Mouse (Mus musculus) heart, embryonic 13.5 days (tissue): ENCODE measurements at regions not wholly inside any gene's neighbourhood (a gene's known extent, or its start where the extent isn't known, plus 50 kb on each side); places are given as distances from the start of the nearest gene placed in this dataset.

ENCODE experiments used
- ATAC-seq: fragments of 200-750 bp; cut with Nextera tagmentation; 2 replicates; pipeline ENCODE4 v1.8.0; 2017; ENCODE audit warnings: moderate TSS enrichment; ENCODE audit not compliant: insufficient number of reproducible peaks, low FRiP score, low TSS enrichment; ENCODE audit errors: extremely low read depth
- H3K27ac ChIP-seq: fragments of 300-500 bp; sonication (generic); replicated peaks from 2 replicates; pipeline ENCODE4 v1.5.1; 2015; ENCODE audit warnings: moderate library complexity, mild to moderate bottlenecking, inconsistent platforms
- H3K27me3 ChIP-seq: fragments of 300-500 bp; sonication (generic); replicated peaks from 2 replicates; pipeline ENCODE4 v1.6.1; 2015; ENCODE audit warnings: mild to moderate bottlenecking, inconsistent platforms
- H3K36me3 ChIP-seq: fragments of 300-500 bp; sonication (generic); 2 replicates; pipeline ENCODE4 v1.6.1; 2015; ENCODE audit warnings: mild to moderate bottlenecking, inconsistent platforms
- H3K4me1 ChIP-seq: fragments of 300-500 bp; sonication (generic); 2 replicates; pipeline ENCODE4 v1.6.1; 2015; ENCODE audit warnings: inconsistent platforms
- H3K4me2 ChIP-seq: fragments of 300-500 bp; sonication (generic); 2 replicates; pipeline ENCODE4 v1.6.1; 2015; ENCODE audit warnings: inconsistent platforms, mild to moderate bottlenecking, moderate library complexity
- H3K4me3 ChIP-seq: fragments of 300-500 bp; sonication (generic); 2 replicates; pipeline ENCODE4 v1.5.1; 2015; ENCODE audit warnings: moderate library complexity, mild to moderate bottlenecking, inconsistent platforms
- H3K9ac ChIP-seq: fragments of 300-500 bp; sonication (generic); 2 replicates; pipeline ENCODE4 v1.6.1; 2015; ENCODE audit warnings: inconsistent platforms, mild to moderate bottlenecking, moderate library complexity
- H3K9me3 ChIP-seq: fragments of 300-500 bp; sonication (generic); 2 replicates; pipeline ENCODE4 v1.6.1; 2016; ENCODE audit warnings: inconsistent platforms
- WGBS: fragments of 180-500 bp; shearing (Covaris S2); methylation state at CpG from one replicate; pipeline ENCODE4 v1.1.7; 2015; ENCODE audit warnings: mixed read lengths; 5-methylcytosine and 5-hydroxymethylcytosine counted together

GRCm38 (mm10) chr1:186505051-186505711, 200.6 kb downstream of the Tgfb2 start:
- H3K4me2 ChIP-seq: no peak overlapping the region
- H3K27ac ChIP-seq: no peak overlapping the region
- no peak overlapping the region for H3K9ac ChIP-seq
- no peak for ATAC-seq
- H3K27me3 ChIP-seq: no peaks in the 10 kb centered on the region
- no peaks in the 10 kb centered on the region for H3K36me3 ChIP-seq
- peaks cover 5% of the 10 kb centered on the region; the same call in 1 of the 2 replicates for H3K9me3 ChIP-seq
- no peak overlapping the region for H3K4me3 ChIP-seq
- peaks cover 10% of the 10 kb centered on the region for H3K4me1 ChIP-seq
- WGBS: 81% methylated on average over 6 of the region's 6 CpGs

- Histone ChIP-seq H3K27ac (no peak overlapping the region), H3K4me3 (no peak overlapping the region), H3K36me3 (no peaks in the 10 kb centered on the region), H3K9ac (no peak overlapping the region), H3K4me1 (no peaks in the 10 kb centered on the region), H3K27me3 (no peaks in the 10 kb centered on the region), H3K9me3 (no peaks in the 10 kb centered on the region), H3K4me2 (no peak overlapping the region)
- ATAC-seq: no peak
- WGBS: 87% methylated on average over 1 of the region's 1 CpGs
These were observed 204.1 kb downstream of the Tgfb2 start for GRCm38 (mm10) chr1:186501726-186502125.

GRCm38 (mm10) chr1:186497872-186498271, 207.9 kb downstream of the Tgfb2 start:
- Histone ChIP-seq H3K4me3 (no peak overlapping the region), H3K4me1 (no peaks in the 10 kb centered on the region), H3K36me3 (no peaks in the 10 kb centered on the region), H3K27ac (no peak overlapping the region), H3K4me2 (no peak overlapping the region), H3K27me3 (no peaks in the 10 kb centered on the region), H3K9ac (no peak overlapping the region), H3K9me3 (no peaks in the 10 kb centered on the region)
- ATAC-seq: no peak
- 53% methylated on average over 1 of the region's 1 CpGs for WGBS

GRCm38 (mm10) chr1:186497333-186497732, 208.5 kb downstream of the Tgfb2 start:
- Histone ChIP-seq H3K9ac (no peak overlapping the region), H3K4me3 (no peak overlapping the region), H3K36me3 (no peaks in the 10 kb centered on the region), H3K4me2 (no peak overlapping the region), H3K9me3 (no peaks in the 10 kb centered on the region), H3K27me3 (no peaks in the 10 kb centered on the region), H3K4me1 (no peaks in the 10 kb centered on the region), H3K27ac (no peak overlapping the region)
- WGBS: 81% methylated on average over 2 of the region's 2 CpGs
- ATAC-seq: no peak

- Histone ChIP-seq H3K9me3 (no peaks in the 10 kb centered on the region), H3K9ac (no peak overlapping the region), H3K27ac (no peak overlapping the region), H3K36me3 (no peaks in the 10 kb centered on the region), H3K4me1 (no peaks in the 10 kb centered on the region), H3K4me3 (no peak overlapping the region), H3K4me2 (no peak overlapping the region), H3K27me3 (no peaks in the 10 kb centered on the region)
- no peak for ATAC-seq
- WGBS: 75% methylated on average over 5 of the region's 5 CpGs
These were observed 211.4 kb downstream of the Tgfb2 start for GRCm38 (mm10) chr1:186494411-186494783.

- Histone ChIP-seq H3K9me3 (no peaks in the 10 kb centered on the region), H3K4me2 (no peak overlapping the region), H3K27ac (no peak overlapping the region), H3K4me1 (no peaks in the 10 kb centered on the region), H3K4me3 (no peak overlapping the region), H3K27me3 (no peaks in the 10 kb centered on the region), H3K9ac (no peak overlapping the region), H3K36me3 (no peaks in the 10 kb centered on the region)
- no peak for ATAC-seq
- 76% methylated on average over 14 of the region's 14 CpGs for WGBS
These were observed 212.0 kb downstream of the Tgfb2 start for GRCm38 (mm10) chr1:186493664-186494410.

- Histone ChIP-seq H3K4me3 (no peak overlapping the region), H3K9ac (no peak overlapping the region), H3K4me2 (no peak overlapping the region), H3K27me3 (no peaks in the 10 kb centered on the region), H3K9me3 (no peaks in the 10 kb centered on the region), H3K36me3 (no peaks in the 10 kb centered on the region), H3K4me1 (peaks cover 21% of the 10 kb centered on the region), H3K27ac (0 out of 2 replicates have a peak overlapping the region, but pooled peaks have one; percentile 20)
- no peak for ATAC-seq
- WGBS: 58% methylated on average over 8 of the region's 8 CpGs
These were observed 223.6 kb downstream of the Tgfb2 start for GRCm38 (mm10) chr1:186482177-186482576.

- no peak for ATAC-seq
- Histone ChIP-seq H3K27ac (no peak overlapping the region), H3K9ac (no peak overlapping the region), H3K4me3 (no peak overlapping the region), H3K4me1 (peaks cover 17% of the 10 kb centered on the region), H3K27me3 (no peaks in the 10 kb centered on the region), H3K4me2 (no peak overlapping the region), H3K36me3 (no peaks in the 10 kb centered on the region), H3K9me3 (no peaks in the 10 kb centered on the region)
- 77% methylated on average over 1 of the region's 1 CpGs for WGBS
These were observed 225.8 kb downstream of the Tgfb2 start for GRCm38 (mm10) chr1:186480019-186480418.

- Histone ChIP-seq H3K27me3 (no peaks in the 10 kb centered on the region), H3K9me3 (no peaks in the 10 kb centered on the region), H3K4me3 (no peak overlapping the region), H3K9ac (no peak overlapping the region), H3K27ac (no peak overlapping the region), H3K4me2 (no peak overlapping the region), H3K4me1 (peaks cover 17% of the 10 kb centered on the region), H3K36me3 (no peaks in the 10 kb centered on the region)
- 71% methylated on average over 8 of the region's 8 CpGs for WGBS
- ATAC-seq: no peak
These were observed 227.2 kb downstream of the Tgfb2 start for GRCm38 (mm10) chr1:186478428-186479238.

- Histone ChIP-seq H3K36me3 (no peaks in the 10 kb centered on the region), H3K4me1 (peaks cover 3% of the 10 kb centered on the region; the same call in 1 of the 2 replicates), H3K4me3 (no peak overlapping the region), H3K4me2 (no peak overlapping the region), H3K27ac (no peak overlapping the region), H3K9me3 (no peaks in the 10 kb centered on the region), H3K27me3 (no peaks in the 10 kb centered on the region), H3K9ac (no peak overlapping the region)
- WGBS: 40% methylated on average over 2 of the region's 2 CpGs
- no peak for ATAC-seq
These were observed 230.9 kb downstream of the Tgfb2 start for GRCm38 (mm10) chr1:186474844-186475243.

- no peak overlapping the region for H3K9ac ChIP-seq
- no peak overlapping the region for H3K4me3 ChIP-seq
- H3K4me2 ChIP-seq: no peak overlapping the region
- no peaks in the 10 kb centered on the region for H3K27me3 ChIP-seq
- peaks cover 3% of the 10 kb centered on the region; the same call in 1 of the 2 replicates for H3K4me1 ChIP-seq
- no peak overlapping the region for H3K27ac ChIP-seq
- H3K9me3 ChIP-seq: no peaks in the 10 kb centered on the region
- H3K36me3 ChIP-seq: no peaks in the 10 kb centered on the region
- ATAC-seq: no peak
- 75% methylated on average over 1 of the region's 1 CpGs for WGBS
These were observed 231.4 kb downstream of the Tgfb2 start for GRCm38 (mm10) chr1:186474385-186474784.
